Mouse (Mus musculus): ENCODE measurements around the gene Dnmt1. TPM values are rescaled to one million over a fixed set of nuclear protein-coding genes. Genes with fewer than 3 reads are reported as not detected.

Dnmt1 gene
- total and polyA plus RNA-seq, 2 experiments: 5.3 to 5.5 TPM

GRCm38 (mm10) chr9:20868448-20869001 lies 91.2 kb downstream of the Dnmt1 start, which contains the start of gene A230050P20Rik:
TSS of gene A230050P20Rik (plus strand) at chr9:20868642.
- peak within 1 kb of the TSS; percentile 82 for H3K4me3 ChIP-seq (ENCODE audit: insufficient read depth, low read depth, low read length)
- 1% methylated on average over 53 of the region's 53 CpGs for WGBS
- peak; percentile 57 for DNase-seq (ENCODE audit: extremely low read depth, low read depth, low spot score)
- H3K36me3 ChIP-seq (ENCODE audit: control insufficient read depth, insufficient read depth, low read length): peaks cover 14% of the 10 kb centered on the region
- H3K79me2 ChIP-seq (ENCODE audit: control insufficient read depth, insufficient read depth, low read length): peaks cover 6% of the 10 kb centered on the region; the same call in 1 of the 2 replicates
- peak within 1 kb of the TSS; percentile 93 for H3K9ac ChIP-seq (ENCODE audit: low read depth, low read length)
- H3K4me1 ChIP-seq (ENCODE audit: control insufficient read depth, insufficient read depth, low read length): peaks cover 33% of the 10 kb centered on the region
- no peaks in the 10 kb centered on the region for H3K27me3 ChIP-seq (ENCODE audit: control insufficient read depth, insufficient read depth, low read length)
- peak within 1 kb of the TSS; percentile 98 for H3K27ac ChIP-seq (replicated peaks; ENCODE audit: insufficient read depth, low read depth, low read length)
- TF ChIP-seq POLR2A (IDR thresholded peaks at IDR 0.05; ENCODE audit: extremely low read depth, insufficient read depth, low read length): 0 out of 2 replicates have a peak, but pooled peaks have one; percentile 31
- no peak for TF ChIP-seq CTCF (IDR thresholded peaks at IDR 0.05; ENCODE audit: low read depth, low read length)

GRCm38 (mm10) chr9:20866879-20867278 lies 92.8 kb downstream of the Dnmt1 start:
- peak; percentile 88 for DNase-seq (ENCODE audit: extremely low read depth, low read depth, low spot score)
- Histone ChIP-seq H3K4me1 (ENCODE audit: control insufficient read depth, insufficient read depth, low read length) (peaks cover 40% of the 10 kb centered on the region), H3K79me2 (ENCODE audit: control insufficient read depth, insufficient read depth, low read length) (peaks cover 6% of the 10 kb centered on the region; the same call in 1 of the 2 replicates), H3K4me3 (ENCODE audit: insufficient read depth, low read depth, low read length) (no peak overlapping the region), H3K9ac (ENCODE audit: low read depth, low read length) (no peak overlapping the region), H3K36me3 (ENCODE audit: control insufficient read depth, insufficient read depth, low read length) (peaks cover 6% of the 10 kb centered on the region), H3K27ac (replicated peaks; ENCODE audit: insufficient read depth, low read depth, low read length) (peak overlapping the region; percentile 98), H3K27me3 (ENCODE audit: control insufficient read depth, insufficient read depth, low read length) (no peaks in the 10 kb centered on the region)
- 35% methylated on average over 3 of the region's 3 CpGs for WGBS
- no peak for TF ChIP-seq CTCF (IDR thresholded peaks at IDR 0.05; ENCODE audit: low read depth, low read length)
- no peak for TF ChIP-seq POLR2A (IDR thresholded peaks at IDR 0.05; ENCODE audit: extremely low read depth, insufficient read depth, low read length)

- peak; percentile 96 for DNase-seq (ENCODE audit: extremely low read depth, low read depth, low spot score)
- no peaks in the 10 kb centered on the region for H3K79me2 ChIP-seq (ENCODE audit: control insufficient read depth, insufficient read depth, low read length)
- H3K27me3 ChIP-seq (ENCODE audit: control insufficient read depth, insufficient read depth, low read length): no peaks in the 10 kb centered on the region
- 19% methylated on average over 4 of the region's 4 CpGs for WGBS
- no peak overlapping the region for H3K4me3 ChIP-seq (ENCODE audit: insufficient read depth, low read depth, low read length)
- H3K36me3 ChIP-seq (ENCODE audit: control insufficient read depth, insufficient read depth, low read length): no peaks in the 10 kb centered on the region
- peak overlapping the region; percentile 90 for H3K27ac ChIP-seq (replicated peaks; ENCODE audit: insufficient read depth, low read depth, low read length)
- peaks cover 28% of the 10 kb centered on the region for H3K4me1 ChIP-seq (ENCODE audit: control insufficient read depth, insufficient read depth, low read length)
- TF ChIP-seq CTCF (IDR thresholded peaks at IDR 0.05; ENCODE audit: low read depth, low read length) (no peak), POLR2A (IDR thresholded peaks at IDR 0.05; ENCODE audit: extremely low read depth, insufficient read depth, low read length) (no peak)
- H3K9ac ChIP-seq (ENCODE audit: low read depth, low read length): peak overlapping the region; percentile 46; the same call in 1 of the 2 replicates
Measured at GRCm38 (mm10) chr9:20862225-20862624, 97.5 kb downstream of the Dnmt1 start.

- WGBS: 3% methylated on average over 4 of the region's 4 CpGs
- DNase-seq (ENCODE audit: extremely low read depth, low read depth, low spot score): no peak
Measured at GRCm38 (mm10) chr9:20861821-20862220, 97.9 kb downstream of the Dnmt1 start.

GRCm38 (mm10) chr9:20859926-20860325 lies 99.8 kb downstream of the Dnmt1 start:
- H3K79me2 ChIP-seq (ENCODE audit: control insufficient read depth, insufficient read depth, low read length): no peaks in the 10 kb centered on the region
- H3K9ac ChIP-seq (ENCODE audit: low read depth, low read length): no peak overlapping the region
- no peaks in the 10 kb centered on the region for H3K36me3 ChIP-seq (ENCODE audit: control insufficient read depth, insufficient read depth, low read length)
- DNase-seq (ENCODE audit: extremely low read depth, low read depth, low spot score): no peak
- no peaks in the 10 kb centered on the region for H3K27me3 ChIP-seq (ENCODE audit: control insufficient read depth, insufficient read depth, low read length)
- TF ChIP-seq POLR2A (IDR thresholded peaks at IDR 0.05; ENCODE audit: extremely low read depth, insufficient read depth, low read length) (no peak), CTCF (IDR thresholded peaks at IDR 0.05; ENCODE audit: low read depth, low read length) (no peak)
- no peak overlapping the region for H3K4me3 ChIP-seq (ENCODE audit: insufficient read depth, low read depth, low read length)
- H3K27ac ChIP-seq (replicated peaks; ENCODE audit: insufficient read depth, low read depth, low read length): no peak overlapping the region
- peaks cover 14% of the 10 kb centered on the region for H3K4me1 ChIP-seq (ENCODE audit: control insufficient read depth, insufficient read depth, low read length)
- WGBS: 43% methylated on average over 6 of the region's 6 CpGs

More at GRCm38 (mm10) chr9:20861821-20862220, 97.9 kb downstream of the Dnmt1 start:
- Histone ChIP-seq H3K36me3 (ENCODE audit: control insufficient read depth, insufficient read depth, low read length) (no peaks in the 10 kb centered on the region), H3K27me3 (ENCODE audit: control insufficient read depth, insufficient read depth, low read length) (no peaks in the 10 kb centered on the region), H3K9ac (ENCODE audit: low read depth, low read length) (peak overlapping the region; percentile 46), H3K4me3 (ENCODE audit: insufficient read depth, low read depth, low read length) (no peak overlapping the region), H3K27ac (replicated peaks; ENCODE audit: insufficient read depth, low read depth, low read length) (peak overlapping the region; percentile 90), H3K79me2 (ENCODE audit: control insufficient read depth, insufficient read depth, low read length) (no peaks in the 10 kb centered on the region), H3K4me1 (ENCODE audit: control insufficient read depth, insufficient read depth, low read length) (peaks cover 28% of the 10 kb centered on the region)
- TF ChIP-seq POLR2A (IDR thresholded peaks at IDR 0.05; ENCODE audit: extremely low read depth, insufficient read depth, low read length) (no peak), CTCF (IDR thresholded peaks at IDR 0.05; ENCODE audit: low read depth, low read length) (peak; percentile 75)

Other genes with a start within 250 kb of the Dnmt1 start
- gene Olfm2, start 213.5 kb downstream of the Dnmt1 start, total RNA-seq (2014; rRNA removed): 0.09 and 0.34 TPM in 2 replicates
- 0.14 and 0.72 TPM in 2 replicates for gene Olfm2, start 213.5 kb downstream of the Dnmt1 start, polyA plus RNA-seq (2012; rRNA removed)
- gene Col5a3, start 144.8 kb downstream of the Dnmt1 start, total RNA-seq (2014; rRNA removed): 0.83 and 2.1 TPM in 2 replicates
- 2.9 and 6.4 TPM in 2 replicates for gene Col5a3, start 144.8 kb downstream of the Dnmt1 start, polyA plus RNA-seq (2012; rRNA removed)
- not detected in 2 replicates for gene Rdh8, start 141.4 kb downstream of the Dnmt1 start, total RNA-seq (2014; rRNA removed)
- not detected in 2 replicates for gene Rdh8, start 141.4 kb downstream of the Dnmt1 start, polyA plus RNA-seq (2012; rRNA removed)
- 14.8 and 17.1 TPM in 2 replicates for gene A230050P20Rik, start 91.2 kb downstream of the Dnmt1 start, total RNA-seq (2014; rRNA removed)
- gene A230050P20Rik, start 91.2 kb downstream of the Dnmt1 start, polyA plus RNA-seq (2012; rRNA removed): 112 and 186 TPM in 2 replicates
- gene Angptl6, start 80.2 kb downstream of the Dnmt1 start, total RNA-seq (2014; rRNA removed): 17.6 and 27.9 TPM in 2 replicates
- gene Angptl6, start 80.2 kb downstream of the Dnmt1 start, polyA plus RNA-seq (2012; rRNA removed): 44.1 and 47.4 TPM in 2 replicates
- 6.5 and 12.5 TPM in 2 replicates for gene Ppan, start 71.7 kb downstream of the Dnmt1 start, total RNA-seq (2014; rRNA removed)
- gene Ppan, start 71.7 kb downstream of the Dnmt1 start, polyA plus RNA-seq (2012; rRNA removed): 32.6 and 69.6 TPM in 2 replicates
- gene Eif3g, start 61.3 kb downstream of the Dnmt1 start, total RNA-seq (2014; rRNA removed): 51.7 and 60.4 TPM in 2 replicates
- 91.8 and 98.3 TPM in 2 replicates for gene Eif3g, start 61.3 kb downstream of the Dnmt1 start, polyA plus RNA-seq (2012; rRNA removed)
- 1.2 and 2.1 TPM in 2 replicates for gene S1pr2, start 16.9 kb upstream of the Dnmt1 start, total RNA-seq (2014; rRNA removed)
- gene S1pr2, start 16.9 kb upstream of the Dnmt1 start, polyA plus RNA-seq (2012; rRNA removed): 2.9 and 3.9 TPM in 2 replicates
- gene Mrpl4, start 42.9 kb upstream of the Dnmt1 start, total RNA-seq (2014; rRNA removed): 16.0 and 21.9 TPM in 2 replicates
- 72.4 and 79.8 TPM in 2 replicates for gene Mrpl4, start 42.9 kb upstream of the Dnmt1 start, polyA plus RNA-seq (2012; rRNA removed)
- 8.6 and 9.6 TPM in 2 replicates for gene Icam1, start 56.1 kb upstream of the Dnmt1 start, total RNA-seq (2014; rRNA removed)
- gene Icam1, start 56.1 kb upstream of the Dnmt1 start, polyA plus RNA-seq (2012; rRNA removed): 5.8 and 11.6 TPM in 2 replicates
- gene Icam4, start 69.5 kb upstream of the Dnmt1 start, total RNA-seq (2014; rRNA removed): 0.28 TPM in 1 of 2 replicates, not detected in the other
- 0.62 and 0.81 TPM in 2 replicates for gene Icam4, start 69.5 kb upstream of the Dnmt1 start, polyA plus RNA-seq (2012; rRNA removed)
- 0.07 TPM in 1 of 2 replicates, not detected in the other for gene Icam5, start 72.2 kb upstream of the Dnmt1 start, total RNA-seq (2014; rRNA removed)
- gene Icam5, start 72.2 kb upstream of the Dnmt1 start, polyA plus RNA-seq (2012; rRNA removed): 0.02 and 0.09 TPM in 2 replicates
- gene Zglp1, start 107.2 kb upstream of the Dnmt1 start, total RNA-seq (2014; rRNA removed): not detected in 2 replicates
- 0.39 TPM in 1 of 2 replicates, not detected in the other for gene Zglp1, start 107.2 kb upstream of the Dnmt1 start, polyA plus RNA-seq (2012; rRNA removed)
- 0.46 and 0.54 TPM in 2 replicates for gene Gm49373, start 113.2 kb upstream of the Dnmt1 start, total RNA-seq (2014; rRNA removed)
- 0.05 and 0.10 TPM in 2 replicates for gene Gm49373, start 113.2 kb upstream of the Dnmt1 start, polyA plus RNA-seq (2012; rRNA removed)
- gene Fdx1l, start 113.7 kb upstream of the Dnmt1 start, total RNA-seq (2014; rRNA removed): 30.6 and 31.1 TPM in 2 replicates
- 45.3 and 50.3 TPM in 2 replicates for gene Fdx1l, start 113.7 kb upstream of the Dnmt1 start, polyA plus RNA-seq (2012; rRNA removed)
- 2.0 and 2.5 TPM in 2 replicates for gene Gm38431, start 132.1 kb upstream of the Dnmt1 start, total RNA-seq (2014; rRNA removed)
- gene Gm38431, start 132.1 kb upstream of the Dnmt1 start, polyA plus RNA-seq (2012; rRNA removed): 3.4 and 5.8 TPM in 2 replicates
- gene Raver1, start 132.1 kb upstream of the Dnmt1 start, total RNA-seq (2014; rRNA removed): 1.8 and 5.3 TPM in 2 replicates
- gene Raver1, start 132.1 kb upstream of the Dnmt1 start, polyA plus RNA-seq (2012; rRNA removed): 19.6 and 22.1 TPM in 2 replicates
- gene Tyk2, start 171.4 kb upstream of the Dnmt1 start, total RNA-seq (2014; rRNA removed): 9.3 and 16.4 TPM in 2 replicates
- gene Tyk2, start 171.4 kb upstream of the Dnmt1 start, polyA plus RNA-seq (2012; rRNA removed): 18.2 and 21.0 TPM in 2 replicates
- gene Cdc37, start 190.1 kb upstream of the Dnmt1 start, total RNA-seq (2014; rRNA removed): 27.4 and 36.0 TPM in 2 replicates
- gene Cdc37, start 190.1 kb upstream of the Dnmt1 start, polyA plus RNA-seq (2012; rRNA removed): 41.2 and 41.8 TPM in 2 replicates
- 1.0 and 1.5 TPM in 2 replicates for gene Pde4a, start 205.8 kb upstream of the Dnmt1 start, total RNA-seq (2014; rRNA removed)
- 1.9 and 3.5 TPM in 2 replicates for gene Pde4a, start 205.8 kb upstream of the Dnmt1 start, polyA plus RNA-seq (2012; rRNA removed)

Measured in liver, adult 2 months (tissue).